Mouse (Mus musculus): ENCODE measurements around the gene Gm12216. TPM values are rescaled to one million over a fixed set of nuclear protein-coding genes. Genes with fewer than 3 reads are reported as not detected.
"Not testable (repeated sequence)": the region's sequence is repeated elsewhere in the genome, so short reads cannot be mapped to it uniquely, and the experiment has no call there.

Gm12216 gene
- polyA plus RNA-seq, 1 experiment from 2014 or later: not detected

- H3K27me3 ChIP-seq: no peaks in the 10 kb centered on the region
- no peak overlapping the region for H3K9ac ChIP-seq
- H3K27ac ChIP-seq: no peak overlapping the region
- 92% methylated on average over 5 of the region's 5 CpGs for WGBS
- no peaks in the 10 kb centered on the region for H3K9me3 ChIP-seq (replicated peaks)
- no peaks in the 10 kb centered on the region for H3K4me1 ChIP-seq
- no peak for ATAC-seq (ENCODE audit: low FRiP score)
- H3K4me3 ChIP-seq: no peak overlapping the region
- no peak overlapping the region for H3K4me2 ChIP-seq (replicated peaks)
- H3K36me3 ChIP-seq: peaks cover 16% of the 10 kb centered on the region
Measured at GRCm38 (mm10) chr11:53869172-53869571, 10.1 kb upstream of the Gm12216 start.

- WGBS: 45% methylated on average over 5 of the region's 5 CpGs
- H3K9me3 ChIP-seq (replicated peaks); H3K27me3 ChIP-seq; H3K4me2 ChIP-seq (replicated peaks); H3K27ac ChIP-seq; H3K9ac ChIP-seq; H3K4me3 ChIP-seq; ATAC-seq (ENCODE audit: low FRiP score); H3K4me1 ChIP-seq: not testable (repeated sequence)
- H3K36me3 ChIP-seq: peaks cover 16% of the 10 kb centered on the region
Measured at GRCm38 (mm10) chr11:53868323-53868722, 9.3 kb upstream of the Gm12216 start.

- not testable (repeated sequence) for H3K9me3 ChIP-seq (replicated peaks); H3K4me1 ChIP-seq; H3K27me3 ChIP-seq; H3K9ac ChIP-seq; H3K27ac ChIP-seq; H3K4me2 ChIP-seq (replicated peaks); ATAC-seq (ENCODE audit: low FRiP score); H3K36me3 ChIP-seq; H3K4me3 ChIP-seq
- WGBS: 72% methylated on average over 2 of the region's 4 CpGs
Measured at GRCm38 (mm10) chr11:53864724-53865310, 5.8 kb upstream of the Gm12216 start.

- H3K9me3 ChIP-seq (replicated peaks); H3K27ac ChIP-seq; H3K36me3 ChIP-seq; H3K4me2 ChIP-seq (replicated peaks); ATAC-seq (ENCODE audit: low FRiP score); H3K4me1 ChIP-seq; H3K4me3 ChIP-seq; H3K9ac ChIP-seq; H3K27me3 ChIP-seq: not testable (repeated sequence)
- 79% methylated on average over 8 of the region's 9 CpGs for WGBS
Measured at GRCm38 (mm10) chr11:53860944-53861343, 1.9 kb upstream of the Gm12216 start.

DNA sequence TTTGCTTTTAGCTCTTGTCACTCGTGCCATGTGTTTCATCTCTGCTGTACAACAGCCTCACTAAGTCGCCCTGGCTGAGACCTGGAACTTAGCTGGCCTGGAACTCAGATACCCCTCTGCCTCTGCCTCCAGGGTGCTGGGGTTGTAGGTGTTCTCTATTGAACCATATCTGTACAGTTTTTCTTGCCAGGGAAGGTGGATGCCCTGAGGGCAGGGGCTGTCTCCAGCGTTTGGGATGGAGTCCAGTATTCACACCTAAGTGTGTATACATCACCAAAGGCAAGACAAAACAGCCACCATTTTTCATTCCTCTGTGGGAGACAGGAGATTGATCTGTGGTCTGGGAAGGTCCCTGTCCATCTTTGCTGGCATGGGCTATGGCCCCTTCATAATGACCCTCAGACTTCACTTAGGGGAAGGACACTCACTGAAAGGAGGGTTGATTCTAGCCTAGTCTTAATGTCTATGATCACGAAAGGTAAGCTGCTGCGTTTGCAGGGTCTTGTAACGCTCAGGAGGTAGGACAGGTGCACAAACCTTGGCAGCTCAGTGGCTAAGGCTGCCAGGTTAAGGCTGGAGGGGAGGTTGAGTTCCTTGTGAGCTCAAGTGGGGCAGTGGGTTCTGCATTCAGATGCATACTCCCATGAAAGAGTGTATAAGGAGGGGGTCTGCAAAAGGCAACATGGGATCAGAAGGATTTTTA is 847 bp downstream of the Gm12216 start:
- Histone ChIP-seq H3K9me3 (replicated peaks) (no peaks in the 10 kb centered on the region), H3K27ac (no peak overlapping the region), H3K27me3 (peaks cover 8% of the 10 kb centered on the region; the same call in 1 of the 2 replicates), H3K9ac (no peak overlapping the region), H3K36me3 (no peaks in the 10 kb centered on the region), H3K4me1 (peaks cover 3% of the 10 kb centered on the region; the same call in 1 of the 2 replicates), H3K4me3 (no peak overlapping the region), H3K4me2 (replicated peaks) (no peak overlapping the region)
- ATAC-seq (ENCODE audit: low FRiP score): no peak
- WGBS: 79% methylated on average over 6 of the region's 6 CpGs

GRCm38 (mm10) chr11:53853665-53854064 is 5.4 kb downstream of the Gm12216 start:
- no peak for ATAC-seq (ENCODE audit: low FRiP score)
- H3K27ac ChIP-seq: no peak overlapping the region
- H3K9ac ChIP-seq: no peak overlapping the region
- no peaks in the 10 kb centered on the region for H3K36me3 ChIP-seq
- 53% methylated on average over 5 of the region's 5 CpGs for WGBS
- no peak overlapping the region for H3K4me3 ChIP-seq
- peaks cover 8% of the 10 kb centered on the region; the same call in 1 of the 2 replicates for H3K27me3 ChIP-seq
- H3K4me1 ChIP-seq: no peaks in the 10 kb centered on the region
- no peak overlapping the region for H3K4me2 ChIP-seq (replicated peaks)
- H3K9me3 ChIP-seq (replicated peaks): no peaks in the 10 kb centered on the region

GRCm38 (mm10) chr11:53851795-53852194 is 7.3 kb downstream of the Gm12216 start:
- Histone ChIP-seq H3K4me3 (no peak overlapping the region), H3K9ac (no peak overlapping the region), H3K27ac (no peak overlapping the region), H3K36me3 (no peaks in the 10 kb centered on the region), H3K4me2 (replicated peaks) (no peak overlapping the region), H3K4me1 (no peaks in the 10 kb centered on the region), H3K9me3 (replicated peaks) (no peaks in the 10 kb centered on the region), H3K27me3 (no peaks in the 10 kb centered on the region)
- 40% methylated on average over 5 of the region's 5 CpGs for WGBS
- ATAC-seq (ENCODE audit: low FRiP score): no peak

DNA sequence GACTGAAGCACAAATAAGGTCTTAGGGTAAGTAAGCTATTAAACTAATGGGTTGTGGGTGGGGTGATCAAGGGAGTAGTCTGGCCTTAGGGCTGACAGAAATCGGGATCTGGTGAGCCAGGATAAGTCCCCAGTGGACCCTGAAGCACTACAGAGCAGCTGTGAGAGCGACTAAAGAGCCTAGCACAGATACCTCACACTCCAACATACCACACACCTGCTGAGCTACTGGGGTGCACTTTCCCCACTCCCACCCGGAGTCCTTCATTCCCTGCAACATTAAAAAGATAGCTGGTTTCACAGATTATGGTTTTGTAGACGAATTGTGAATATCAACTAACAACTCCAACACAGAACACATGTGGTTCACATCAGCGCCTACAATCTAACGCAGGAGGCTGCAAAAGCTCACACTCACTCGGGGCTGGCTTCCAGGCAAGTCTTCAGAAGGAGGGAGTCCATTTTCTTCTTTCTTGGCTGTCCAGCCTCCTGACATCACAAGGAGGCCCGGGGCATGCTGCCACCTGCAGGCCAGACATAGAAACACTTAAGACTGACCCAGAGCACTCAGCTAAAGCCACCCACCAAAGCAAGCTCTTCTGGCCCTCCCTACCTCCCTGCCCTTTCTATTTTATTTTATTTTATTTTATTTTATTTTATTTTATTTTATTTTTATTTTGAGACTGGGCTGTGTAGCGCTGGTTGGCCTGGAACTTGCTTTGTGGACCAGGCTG is 9.3 kb downstream of the Gm12216 start:
- H3K27ac ChIP-seq: no peak overlapping the region

DNA sequence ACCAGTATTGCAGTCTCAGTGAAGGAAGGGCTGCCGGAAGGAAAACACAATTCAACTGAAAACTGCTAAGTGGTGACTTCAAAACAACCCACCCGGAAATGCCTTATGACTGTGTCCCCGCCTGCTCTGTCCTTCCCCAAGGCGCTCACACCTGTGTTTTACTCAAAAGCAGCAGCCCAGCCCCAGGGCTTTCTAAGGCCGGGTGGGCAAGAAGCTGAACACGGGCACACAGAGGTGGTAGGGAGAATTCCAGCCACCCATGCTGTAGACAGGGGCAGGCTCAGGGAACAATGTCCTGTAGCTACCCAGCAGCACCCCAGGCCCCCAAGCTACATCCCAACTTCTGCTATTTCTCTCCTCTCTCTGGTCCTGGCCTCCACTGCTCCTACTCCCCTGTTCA is 13.4 kb downstream of the Gm12216 start:
- 82% methylated on average over 6 of the region's 6 CpGs for WGBS
- ATAC-seq (ENCODE audit: low FRiP score): no peak
- Histone ChIP-seq H3K36me3 (no peaks in the 10 kb centered on the region), H3K4me1 (no peaks in the 10 kb centered on the region), H3K9ac (no peak overlapping the region), H3K9me3 (replicated peaks) (no peaks in the 10 kb centered on the region), H3K27me3 (no peaks in the 10 kb centered on the region), H3K27ac (no peak overlapping the region), H3K4me2 (replicated peaks) (no peak overlapping the region), H3K4me3 (no peak overlapping the region)

More for the DNA sequence above, 9.3 kb downstream of the Gm12216 start:
- Histone ChIP-seq H3K9ac (no peak overlapping the region), H3K4me1 (no peaks in the 10 kb centered on the region), H3K4me3 (no peak overlapping the region), H3K9me3 (replicated peaks) (no peaks in the 10 kb centered on the region), H3K27me3 (no peaks in the 10 kb centered on the region), H3K36me3 (no peaks in the 10 kb centered on the region), H3K4me2 (replicated peaks) (no peak overlapping the region; the same call in 1 of the 2 replicates)
- 35% methylated on average over 9 of the region's 9 CpGs for WGBS
- ATAC-seq (ENCODE audit: low FRiP score): peak; percentile 61; the same call in 1 of the 2 replicates

- H3K4me1 ChIP-seq: no peaks in the 10 kb centered on the region
- no peak overlapping the region for H3K4me3 ChIP-seq
- no peak overlapping the region for H3K9ac ChIP-seq
- H3K9me3 ChIP-seq (replicated peaks): no peaks in the 10 kb centered on the region
- no peaks in the 10 kb centered on the region for H3K36me3 ChIP-seq
- H3K27me3 ChIP-seq: no peaks in the 10 kb centered on the region
- H3K27ac ChIP-seq: no peak overlapping the region
- ATAC-seq (ENCODE audit: low FRiP score): no peak
- H3K4me2 ChIP-seq (replicated peaks): no peak overlapping the region
- WGBS: 64% methylated on average over 10 of the region's 10 CpGs
Measured at GRCm38 (mm10) chr11:53843106-53843505, 15.9 kb downstream of the Gm12216 start.

DNA sequence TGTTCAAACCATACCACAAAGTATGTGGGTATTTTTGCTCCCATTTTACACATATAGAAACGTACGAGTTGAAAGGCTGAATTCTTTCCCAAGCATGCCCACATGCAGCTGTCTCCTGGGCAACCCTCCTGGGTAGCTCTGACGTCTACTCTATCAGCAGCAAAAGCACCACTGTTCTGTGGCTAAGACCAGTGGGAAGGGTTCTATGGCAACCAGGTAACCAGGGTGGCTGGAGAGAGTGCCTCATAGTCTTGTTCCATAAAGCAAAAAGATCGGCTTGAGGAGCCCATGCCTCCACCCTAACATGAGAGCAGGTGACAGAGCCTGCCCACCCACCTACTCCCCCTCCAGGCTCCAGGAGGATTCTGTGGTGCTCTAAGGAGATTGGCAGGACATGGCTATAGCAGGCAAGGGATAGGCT is 16.9 kb downstream of the Gm12216 start:
- 50% methylated on average over 4 of the region's 4 CpGs for WGBS
- H3K9ac ChIP-seq: no peak overlapping the region
- H3K27me3 ChIP-seq: no peaks in the 10 kb centered on the region
- H3K4me1 ChIP-seq: no peaks in the 10 kb centered on the region
- H3K27ac ChIP-seq: no peak overlapping the region
- H3K4me3 ChIP-seq: no peak overlapping the region
- no peaks in the 10 kb centered on the region for H3K9me3 ChIP-seq (replicated peaks)
- H3K4me2 ChIP-seq (replicated peaks): no peak overlapping the region
- ATAC-seq (ENCODE audit: low FRiP score): no peak
- no peaks in the 10 kb centered on the region for H3K36me3 ChIP-seq

DNA sequence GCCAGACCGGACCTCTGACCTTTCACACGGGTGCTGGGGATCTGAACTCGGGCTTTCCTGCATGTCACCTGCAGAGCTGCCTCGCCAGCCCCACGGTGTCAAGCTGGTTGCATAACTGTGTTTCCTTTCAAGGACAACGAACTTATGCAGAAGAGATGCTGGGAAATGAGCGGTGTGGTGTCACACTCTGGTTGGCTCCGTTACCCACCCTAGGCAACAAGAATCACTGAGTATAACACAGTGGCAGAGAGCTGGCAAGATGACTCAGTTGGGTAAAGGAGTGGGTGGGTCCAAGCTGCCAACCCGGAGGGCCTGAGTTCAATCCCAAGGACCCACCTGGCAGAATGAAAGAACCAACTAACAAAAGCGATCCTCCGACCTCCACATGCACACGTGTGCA is 17.5 kb downstream of the Gm12216 start:
- no peak overlapping the region for H3K27ac ChIP-seq
- no peaks in the 10 kb centered on the region for H3K36me3 ChIP-seq
- no peak overlapping the region for H3K9ac ChIP-seq
- H3K4me3 ChIP-seq: no peak overlapping the region
- H3K27me3 ChIP-seq: no peaks in the 10 kb centered on the region
- H3K4me1 ChIP-seq: no peaks in the 10 kb centered on the region
- WGBS: 83% methylated on average over 12 of the region's 12 CpGs
- no peak overlapping the region for H3K4me2 ChIP-seq (replicated peaks)
- ATAC-seq (ENCODE audit: low FRiP score): no peak
- H3K9me3 ChIP-seq (replicated peaks): no peaks in the 10 kb centered on the region

Data from hindbrain, embryonic 12.5 days (tissue).